Mouse (Mus musculus): ENCODE results near the gene Arap2.

The Arap2 gene

GRCm38 (mm10) chr5:62765784-62766701 is at the start of gene Arap2:
TSS of gene Arap2 (minus strand) at chr5:62766159.
- Histone ChIP-seq H3K4me3 (replicated peaks; ENCODE audit: low read length) (peak within 1 kb of the TSS; percentile 83), H3K4me1 (replicated peaks; ENCODE audit: low read depth, low read length) (peaks cover 29% of the 10 kb centered on the region), H3K9me3 (ENCODE audit: low read length) (no peaks in the 10 kb centered on the region), H3K36me3 (ENCODE audit: insufficient read depth, low read length) (no peaks in the 10 kb centered on the region), H3K27me3 (ENCODE audit: insufficient read depth, low read length) (no peaks in the 10 kb centered on the region)
- TF ChIP-seq NANOG (IDR thresholded peaks at IDR 0.05; ENCODE audit: borderline replicate concordance, low read length) (no peak), POU5F1 (IDR thresholded peaks at IDR 0.05; ENCODE audit: borderline replicate concordance, low read length) (no peak), CTCF (conservative IDR thresholded peaks at IDR 0.05; ENCODE audit: low read length) (no peak)

- Histone ChIP-seq H3K36me3 (ENCODE audit: insufficient read depth, low read length) (no peaks in the 10 kb centered on the region), H3K4me3 (replicated peaks; ENCODE audit: low read length) (no peak overlapping the region), H3K27me3 (ENCODE audit: insufficient read depth, low read length) (no peaks in the 10 kb centered on the region), H3K4me1 (replicated peaks; ENCODE audit: low read depth, low read length) (no peaks in the 10 kb centered on the region), H3K9me3 (ENCODE audit: low read length) (no peaks in the 10 kb centered on the region)
- TF ChIP-seq NANOG (IDR thresholded peaks at IDR 0.05; ENCODE audit: borderline replicate concordance, low read length) (no peak), CTCF (conservative IDR thresholded peaks at IDR 0.05; ENCODE audit: low read length) (no peak), POU5F1 (IDR thresholded peaks at IDR 0.05; ENCODE audit: borderline replicate concordance, low read length) (no peak)
Observed at GRCm38 (mm10) chr5:62815741-62816140, 49.8 kb upstream of the Arap2 start.

GRCm38 (mm10) chr5:62814072-62814414 is 48.1 kb upstream of the Arap2 start:
- H3K4me3 ChIP-seq (replicated peaks; ENCODE audit: low read length) = no peak overlapping the region
- H3K36me3 ChIP-seq (ENCODE audit: insufficient read depth, low read length) = no peaks in the 10 kb centered on the region
- no peaks in the 10 kb centered on the region for H3K9me3 ChIP-seq (ENCODE audit: low read length)
- no peak for TF ChIP-seq POU5F1 (IDR thresholded peaks at IDR 0.05; ENCODE audit: borderline replicate concordance, low read length)
- no peak for TF ChIP-seq NANOG (IDR thresholded peaks at IDR 0.05; ENCODE audit: borderline replicate concordance, low read length)
- TF ChIP-seq CTCF (conservative IDR thresholded peaks at IDR 0.05; ENCODE audit: low read length) = no peak
- no peaks in the 10 kb centered on the region for H3K27me3 ChIP-seq (ENCODE audit: insufficient read depth, low read length)
- no peaks in the 10 kb centered on the region for H3K4me1 ChIP-seq (replicated peaks; ENCODE audit: low read depth, low read length)

GRCm38 (mm10) chr5:62813402-62814071 is 47.6 kb upstream of the Arap2 start, which contains the start of gene Dthd1:
TSS of gene Dthd1 (plus strand) at chr5:62813823.
- Histone ChIP-seq H3K36me3 (ENCODE audit: insufficient read depth, low read length) (no peaks in the 10 kb centered on the region), H3K4me3 (replicated peaks; ENCODE audit: low read length) (no peak within 1 kb of the TSS), H3K27me3 (ENCODE audit: insufficient read depth, low read length) (no peaks in the 10 kb centered on the region), H3K9me3 (ENCODE audit: low read length) (peaks cover 3% of the 10 kb centered on the region), H3K4me1 (replicated peaks; ENCODE audit: low read depth, low read length) (no peaks in the 10 kb centered on the region)
- no peak for TF ChIP-seq NANOG (IDR thresholded peaks at IDR 0.05; ENCODE audit: borderline replicate concordance, low read length)
- TF ChIP-seq POU5F1 (IDR thresholded peaks at IDR 0.05; ENCODE audit: borderline replicate concordance, low read length) = no peak
- no peak for TF ChIP-seq CTCF (conservative IDR thresholded peaks at IDR 0.05; ENCODE audit: low read length)

- no peaks in the 10 kb centered on the region for H3K9me3 ChIP-seq (ENCODE audit: low read length)
- no peaks in the 10 kb centered on the region for H3K4me1 ChIP-seq (replicated peaks; ENCODE audit: low read depth, low read length)
- H3K36me3 ChIP-seq (ENCODE audit: insufficient read depth, low read length) = no peaks in the 10 kb centered on the region
- TF ChIP-seq CTCF (conservative IDR thresholded peaks at IDR 0.05; ENCODE audit: low read length) = no peak
- TF ChIP-seq POU5F1 (IDR thresholded peaks at IDR 0.05; ENCODE audit: borderline replicate concordance, low read length) = no peak
- TF ChIP-seq NANOG (IDR thresholded peaks at IDR 0.05; ENCODE audit: borderline replicate concordance, low read length) = no peak
- no peak overlapping the region for H3K4me3 ChIP-seq (replicated peaks; ENCODE audit: low read length)
- no peaks in the 10 kb centered on the region for H3K27me3 ChIP-seq (ENCODE audit: insufficient read depth, low read length)
Observed at GRCm38 (mm10) chr5:62792776-62793175, 26.8 kb upstream of the Arap2 start.

- Histone ChIP-seq H3K36me3 (ENCODE audit: insufficient read depth, low read length) (no peaks in the 10 kb centered on the region), H3K4me3 (replicated peaks; ENCODE audit: low read length) (no peak overlapping the region), H3K9me3 (ENCODE audit: low read length) (no peaks in the 10 kb centered on the region), H3K4me1 (replicated peaks; ENCODE audit: low read depth, low read length) (no peaks in the 10 kb centered on the region), H3K27me3 (ENCODE audit: insufficient read depth, low read length) (no peaks in the 10 kb centered on the region)
- TF ChIP-seq CTCF (conservative IDR thresholded peaks at IDR 0.05; ENCODE audit: low read length) (no peak), NANOG (IDR thresholded peaks at IDR 0.05; ENCODE audit: borderline replicate concordance, low read length) (no peak), POU5F1 (IDR thresholded peaks at IDR 0.05; ENCODE audit: borderline replicate concordance, low read length) (no peak)
Observed at GRCm38 (mm10) chr5:62790921-62791564, 25.1 kb upstream of the Arap2 start.

GRCm38 (mm10) chr5:62786809-62787208 is 20.9 kb upstream of the Arap2 start:
- Histone ChIP-seq H3K27me3 (ENCODE audit: insufficient read depth, low read length) (no peaks in the 10 kb centered on the region), H3K36me3 (ENCODE audit: insufficient read depth, low read length) (no peaks in the 10 kb centered on the region), H3K4me1 (replicated peaks; ENCODE audit: low read depth, low read length) (no peaks in the 10 kb centered on the region), H3K4me3 (replicated peaks; ENCODE audit: low read length) (no peak overlapping the region), H3K9me3 (ENCODE audit: low read length) (no peaks in the 10 kb centered on the region)
- no peak for TF ChIP-seq POU5F1 (IDR thresholded peaks at IDR 0.05; ENCODE audit: borderline replicate concordance, low read length)
- TF ChIP-seq NANOG (IDR thresholded peaks at IDR 0.05; ENCODE audit: borderline replicate concordance, low read length) = no peak
- TF ChIP-seq CTCF (conservative IDR thresholded peaks at IDR 0.05; ENCODE audit: low read length) = no peak

GRCm38 (mm10) chr5:62778682-62779081 is 12.7 kb upstream of the Arap2 start:
- Histone ChIP-seq H3K4me3 (replicated peaks; ENCODE audit: low read length) (no peak overlapping the region), H3K36me3 (ENCODE audit: insufficient read depth, low read length) (no peaks in the 10 kb centered on the region), H3K9me3 (ENCODE audit: low read length) (no peaks in the 10 kb centered on the region), H3K4me1 (replicated peaks; ENCODE audit: low read depth, low read length) (no peaks in the 10 kb centered on the region), H3K27me3 (ENCODE audit: insufficient read depth, low read length) (no peaks in the 10 kb centered on the region)
- no peak for TF ChIP-seq NANOG (IDR thresholded peaks at IDR 0.05; ENCODE audit: borderline replicate concordance, low read length)
- TF ChIP-seq CTCF (conservative IDR thresholded peaks at IDR 0.05; ENCODE audit: low read length) = no peak
- TF ChIP-seq POU5F1 (IDR thresholded peaks at IDR 0.05; ENCODE audit: borderline replicate concordance, low read length) = no peak
